Mouse (Mus musculus) intestine, embryonic 14.5 days (tissue): ENCODE results near the gene Iqcd. TPM values are rescaled to one million over a fixed set of nuclear protein-coding genes. Genes with fewer than 3 reads are reported as not detected.

Experiments used
- ATAC-seq: fragments of 200-750 bp; cut with Nextera tagmentation; replicated peaks from 2 replicates; pipeline ENCODE4 v1.8.0; 2017; ENCODE audit warnings: low read depth, moderate number of reproducible peaks, moderate TSS enrichment, moderate library complexity; ENCODE audit not compliant: low FRiP score, low TSS enrichment
- DNase-seq: peaks from one replicate; pipeline ENCODE4 v3.0.0-alpha.2; 2018; ENCODE audit warnings: low spot score
- H3K27ac ChIP-seq: fragments of 300-500 bp; sonication (generic); 2 replicates; pipeline ENCODE4 v1.5.1; 2014; ENCODE audit warnings: low read depth, mild to moderate bottlenecking, control low read depth
- H3K27me3 ChIP-seq: fragments of 300-500 bp; sonication (generic); replicated peaks from 2 replicates; pipeline ENCODE4 v1.6.1; 2014; ENCODE audit warnings: low read length, control low read depth; ENCODE audit not compliant: control insufficient read depth, insufficient read depth
- H3K36me3 ChIP-seq: fragments of 300-500 bp; sonication (generic); 2 replicates; pipeline ENCODE4 v1.6.1; 2014; ENCODE audit warnings: low read length, control low read depth; ENCODE audit not compliant: control insufficient read depth, insufficient read depth
- H3K4me1 ChIP-seq: fragments of 300-500 bp; sonication (generic); replicated peaks from 2 replicates; pipeline ENCODE4 v1.6.1; 2014; ENCODE audit warnings: low read length, control low read depth, mixed read lengths; ENCODE audit not compliant: control insufficient read depth, insufficient read depth
- H3K4me2 ChIP-seq: fragments of 300-500 bp; sonication (generic); 2 replicates; pipeline ENCODE4 v1.6.1; 2014; ENCODE audit warnings: low read length
- H3K4me3 ChIP-seq: fragments of 300-500 bp; sonication (generic); 2 replicates; pipeline ENCODE4 v1.5.1; 2014; ENCODE audit warnings: low read depth, low read length, control low read depth, mixed read lengths
- H3K9ac ChIP-seq: fragments of 300-500 bp; sonication (generic); 2 replicates; pipeline ENCODE4 v1.6.1; 2014; ENCODE audit warnings: mild to moderate bottlenecking, low read length
- H3K9me3 ChIP-seq: fragments of 300-500 bp; sonication (generic); 2 replicates; pipeline ENCODE4 v1.6.1; 2016; ENCODE audit warnings: low read length, control low read depth; ENCODE audit not compliant: control insufficient read depth
- WGBS: fragments of 180-500 bp; shearing (Covaris S2); extraction: QIAGEN DNeasy Blood & Tissue Kit; methylation state at CpG from one replicate; pipeline ENCODE4 v1.1.7; 2014; 5-methylcytosine and 5-hydroxymethylcytosine counted together
- polyA plus RNA-seq: library from polyadenylated mRNA; unstranded; fragments of >200 nt; fragmentation: Nextera tagmentation; extraction: Ambion mirVana; gene quantifications from 2 replicates; pipeline ENCODE4 v1.2.1, GENCODE M21; 2014

Iqcd gene
- polyA plus RNA-seq, 1 experiment from 2014 or later = 0.24 TPM

- H3K9me3 ChIP-seq = no peaks in the 10 kb centered on the region
- H3K4me3 ChIP-seq = peak within 1 kb of the TSS; percentile 33
- ATAC-seq (peak; percentile 57), DNase-seq (peak; percentile 77)
- no peak within 1 kb of the TSS for H3K27ac ChIP-seq
- H3K4me2 ChIP-seq = peak within 1 kb of the TSS; percentile 48
- peaks cover 9% of the 10 kb centered on the region; the same call in 1 of the 2 replicates for H3K4me1 ChIP-seq
- H3K27me3 ChIP-seq = peaks cover 43% of the 10 kb centered on the region
- WGBS = 2% methylated on average over 53 of the region's 53 CpGs
- no peak within 1 kb of the TSS for H3K9ac ChIP-seq
- H3K36me3 ChIP-seq = no peaks in the 10 kb centered on the region
Observed at GRCm38 (mm10) chr5:120648569-120649373, 60.0 kb downstream of the Iqcd start, which contains the start of gene Rasal1. Gene Rasal1, plus strand, starts transcription at chr5:120648812.

DNA sequence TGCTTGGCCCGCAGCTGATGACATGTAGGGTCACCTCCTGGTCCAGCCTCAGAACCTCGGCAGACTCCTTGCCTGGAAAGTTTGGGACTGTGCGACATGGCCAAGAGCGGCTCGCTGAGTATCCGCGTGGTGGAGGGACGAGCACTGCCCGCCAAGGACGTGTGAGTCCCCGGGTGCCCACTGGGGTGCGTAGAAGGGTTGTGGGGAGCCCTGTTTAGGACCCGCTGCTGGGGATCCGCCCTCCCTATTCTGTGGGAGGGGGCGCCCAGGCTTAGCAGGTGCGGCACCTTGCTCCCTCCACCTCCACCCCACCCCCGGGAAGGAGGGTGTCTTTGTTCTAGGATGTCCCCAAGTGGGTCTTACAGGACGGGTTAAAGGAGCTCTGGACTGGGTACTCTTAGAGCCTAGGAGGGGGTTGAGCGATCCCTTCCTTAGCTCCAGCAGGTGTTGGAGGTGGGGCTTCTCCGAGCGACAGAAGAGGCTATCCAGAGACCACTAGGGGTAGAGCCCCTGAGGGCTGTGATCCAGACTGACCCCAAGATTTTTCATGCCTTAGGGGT, 60.6 kb downstream of the Iqcd start:
- Histone ChIP-seq H3K4me3 (peak overlapping the region; percentile 33), H3K4me2 (peak overlapping the region; percentile 48), H3K27ac (no peak overlapping the region), H3K9ac (no peak overlapping the region), H3K36me3 (no peaks in the 10 kb centered on the region), H3K9me3 (no peaks in the 10 kb centered on the region), H3K27me3 (peaks cover 43% of the 10 kb centered on the region), H3K4me1 (peaks cover 9% of the 10 kb centered on the region; the same call in 1 of the 2 replicates)
- 3% methylated on average over 21 of the region's 21 CpGs for WGBS
- ATAC-seq (peak; percentile 51), DNase-seq (no peak)

- Histone ChIP-seq H3K4me3 (no peak overlapping the region), H3K4me1 (peaks cover 9% of the 10 kb centered on the region; the same call in 1 of the 2 replicates), H3K9ac (no peak overlapping the region), H3K27ac (no peak overlapping the region), H3K36me3 (no peaks in the 10 kb centered on the region), H3K27me3 (peaks cover 43% of the 10 kb centered on the region), H3K4me2 (no peak overlapping the region), H3K9me3 (no peaks in the 10 kb centered on the region)
- ATAC-seq (no peak; the same call in 1 of the 2 replicates), DNase-seq (no peak)
- WGBS = 20% methylated on average over 13 of the region's 13 CpGs
Observed at GRCm38 (mm10) chr5:120649938-120650337, 61.1 kb downstream of the Iqcd start.

DNA sequence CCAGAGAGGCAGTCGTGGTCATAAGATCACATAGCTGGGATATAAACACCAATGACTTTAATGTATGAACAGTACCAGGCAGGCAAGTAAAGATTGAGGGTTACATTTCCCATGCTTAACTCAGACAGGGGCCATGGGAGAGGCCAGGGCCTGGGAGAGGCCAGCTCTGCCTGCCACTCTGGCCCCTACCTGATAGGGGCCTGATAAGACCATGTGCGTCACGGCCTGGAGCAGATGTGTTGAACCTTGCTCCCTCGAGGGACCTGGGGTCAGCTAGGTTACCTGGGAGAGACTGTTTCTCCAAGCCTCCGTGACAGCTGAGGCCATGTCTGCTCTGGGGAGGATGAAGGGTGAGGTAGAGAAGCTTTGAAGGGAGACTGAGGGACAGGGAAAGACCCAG, 62.4 kb downstream of the Iqcd start:
- WGBS = 48% methylated on average over 5 of the region's 5 CpGs
- Histone ChIP-seq H3K9me3 (no peaks in the 10 kb centered on the region), H3K27me3 (peaks cover 41% of the 10 kb centered on the region), H3K36me3 (no peaks in the 10 kb centered on the region), H3K4me1 (peaks cover 9% of the 10 kb centered on the region; the same call in 1 of the 2 replicates), H3K4me2 (no peak overlapping the region), H3K9ac (no peak overlapping the region), H3K4me3 (no peak overlapping the region), H3K27ac (no peak overlapping the region)
- DNase-seq (no peak), ATAC-seq (no peak)

GRCm38 (mm10) chr5:120652915-120653701, 64.3 kb downstream of the Iqcd start:
- Histone ChIP-seq H3K9me3 (no peaks in the 10 kb centered on the region), H3K27ac (no peak overlapping the region), H3K4me2 (no peak overlapping the region), H3K4me3 (no peak overlapping the region), H3K36me3 (no peaks in the 10 kb centered on the region), H3K9ac (no peak overlapping the region), H3K27me3 (peaks cover 27% of the 10 kb centered on the region), H3K4me1 (peaks cover 9% of the 10 kb centered on the region; the same call in 1 of the 2 replicates)
- DNase-seq (no peak), ATAC-seq (no peak)
- WGBS = 78% methylated on average over 26 of the region's 28 CpGs

DNA sequence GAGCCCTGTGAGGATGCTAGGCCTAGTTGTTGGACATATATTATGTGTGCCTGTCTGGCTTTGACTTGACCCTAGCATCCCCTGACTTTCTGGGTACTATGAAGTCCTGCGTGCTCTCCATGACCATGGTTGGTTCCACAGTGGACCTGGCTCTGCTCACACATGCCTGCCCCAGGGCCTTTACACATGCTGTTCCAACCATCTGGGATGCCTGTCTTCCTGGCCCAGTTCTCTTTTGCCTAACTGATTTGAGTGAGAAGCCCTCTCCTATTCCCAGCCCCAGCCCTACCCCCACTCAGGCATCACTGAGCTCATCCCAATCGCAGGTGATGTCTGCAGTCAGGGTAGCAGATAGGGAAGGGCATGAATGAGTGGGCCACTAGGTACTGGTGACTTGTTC, 65.1 kb downstream of the Iqcd start:
- H3K9ac ChIP-seq = no peak overlapping the region
- 89% methylated on average over 2 of the region's 2 CpGs for WGBS

GRCm38 (mm10) chr5:120656281-120656751, 67.5 kb downstream of the Iqcd start:
- DNase-seq = no peak
- H3K27me3 ChIP-seq = 0 out of 2 replicates have a peak, but pooled peaks cover 3% of the 10 kb centered on the region
- no peak overlapping the region for H3K4me2 ChIP-seq
- no peaks in the 10 kb centered on the region for H3K9me3 ChIP-seq
- no peak overlapping the region for H3K9ac ChIP-seq
- WGBS = 79% methylated on average over 12 of the region's 12 CpGs
- no peaks in the 10 kb centered on the region for H3K4me1 ChIP-seq
- no peak overlapping the region for H3K27ac ChIP-seq
- no peak for ATAC-seq
- no peak overlapping the region for H3K4me3 ChIP-seq
- no peaks in the 10 kb centered on the region for H3K36me3 ChIP-seq

More for the DNA sequence above, 65.1 kb downstream of the Iqcd start:
- no peak overlapping the region for H3K4me2 ChIP-seq
- no peaks in the 10 kb centered on the region for H3K9me3 ChIP-seq
- no peaks in the 10 kb centered on the region for H3K36me3 ChIP-seq
- ATAC-seq (no peak), DNase-seq (no peak)
- H3K27me3 ChIP-seq = peaks cover 20% of the 10 kb centered on the region
- no peak overlapping the region for H3K27ac ChIP-seq
- peaks cover 4% of the 10 kb centered on the region; the same call in 1 of the 2 replicates for H3K4me1 ChIP-seq
- no peak overlapping the region for H3K4me3 ChIP-seq
